Mouse (Mus musculus): ENCODE data around the gene Olfr1353.
"Not testable (repeated sequence)": the region's sequence is repeated elsewhere in the genome, so short reads cannot be mapped to it uniquely, and the experiment has no call there.

The Olfr1353 gene

DNA sequence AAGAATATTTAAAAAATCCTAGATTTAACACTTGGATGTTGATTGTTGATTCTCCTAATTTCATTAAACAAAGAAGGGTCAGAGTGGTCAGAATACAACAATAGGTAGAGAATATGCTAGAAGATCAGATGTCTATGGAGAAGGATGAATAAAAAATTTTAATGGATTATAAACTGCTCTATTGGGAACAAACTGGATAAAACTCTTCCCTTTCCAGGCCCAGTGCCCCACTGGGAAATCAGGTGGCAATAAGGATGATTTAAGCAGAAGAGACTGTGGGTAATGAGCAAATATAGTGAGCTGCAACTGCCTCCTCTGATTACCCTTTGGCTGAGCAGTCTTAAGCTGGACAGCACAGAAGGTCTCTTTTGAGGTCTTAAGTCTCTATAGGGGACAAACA lies at the start of gene Olfr1353:
Gene Olfr1353 (plus strand): TSS at position 301 of the 400 bp plus-strand sequence.
- DNase-seq (ENCODE audit: low read depth, low spot score) = not testable (repeated sequence)

DNA sequence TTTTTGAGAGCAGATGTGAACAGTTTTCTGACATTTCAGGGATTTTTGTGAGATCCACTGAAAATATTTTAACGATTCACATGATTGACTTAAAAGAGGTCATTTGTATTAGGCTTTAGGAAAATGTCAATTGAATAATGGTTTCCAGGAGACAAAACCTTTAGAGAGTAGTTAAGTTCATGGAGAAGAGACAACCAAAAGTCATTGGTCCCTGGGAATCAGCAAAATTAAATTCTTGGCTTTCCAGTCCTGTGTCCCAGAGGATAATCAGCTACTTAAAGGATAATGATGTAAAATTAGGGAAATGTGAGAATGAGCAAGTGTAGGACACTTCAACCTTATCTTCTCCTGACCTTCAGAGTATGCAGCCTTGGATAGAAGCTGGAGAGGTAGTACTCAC lies 12.8 kb upstream of the Olfr1353 start, which contains the start of gene Olfr8:
Gene Olfr8 (plus strand): TSS at position 301 of the 400 bp plus-strand sequence.
- not testable (repeated sequence) for DNase-seq (ENCODE audit: low read depth, low spot score)

GRCm38 (mm10) chr10:78980750-78981149 lies 17.6 kb downstream of the Olfr1353 start, which contains the start of gene Olfr1352:
TSS of gene Olfr1352 (plus strand) at chr10:78981050.
- DNase-seq (ENCODE audit: low read depth, low spot score) = no peak

- no peak for DNase-seq (ENCODE audit: low read depth, low spot score)
Measured at GRCm38 (mm10) chr10:79012172-79012571, 49.1 kb downstream of the Olfr1353 start, which contains the start of gene Olfr1351. TSS of gene Olfr1351 (plus strand) at chr10:79012472.
